Mouse (Mus musculus) CH12.LX (cell line): ENCODE results near the gene Ptges3l.

Source experiments
- CHD2 ChIP-seq: IDR thresholded peaks from 2 replicates; pipeline ENCODE4 v1.6.1; 2011; ENCODE audit warnings: low read length, improper control_type of control experiment
- CTCF ChIP-seq, 2 experiments: IDR thresholded peaks in 1 of 2; conservative IDR thresholded peaks in 1 of 2; 2 replicates each; pipeline ENCODE4 v1.5.1; 2011 to 2012; ENCODE audit warnings: low read depth in 2 of 2, low read length in 2 of 2, improper control_type of control experiment in 1 of 2, inconsistent platforms in 1 of 2, mild to moderate bottlenecking in 1 of 2, moderate library complexity in 1 of 2
- ELF1 ChIP-seq: IDR thresholded peaks from 2 replicates; pipeline ENCODE4 v1.6.1; 2014; ENCODE audit warnings: low read depth, mild to moderate bottlenecking, inconsistent platforms, low read length, improper control_type of control experiment
- EP300 ChIP-seq: IDR thresholded peaks from 2 replicates; pipeline ENCODE4 v1.6.1; 2011; ENCODE audit warnings: low read length, improper control_type of control experiment
- HCFC1 ChIP-seq: IDR thresholded peaks from 2 replicates; pipeline ENCODE4 v1.6.1; 2012; ENCODE audit warnings: low read depth, mild to moderate bottlenecking, inconsistent platforms, low read length, improper control_type of control experiment
- POLR2A ChIP-seq: IDR thresholded peaks from 2 replicates; pipeline ENCODE4 v1.6.1; 2011; ENCODE audit warnings: low read depth, mild to moderate bottlenecking, improper control_type of control experiment, low read length
- POLR2AphosphoS2 ChIP-seq: IDR thresholded peaks from 2 replicates; pipeline ENCODE4 v1.6.1; 2011; ENCODE audit warnings: low read depth, low read length, improper control_type of control experiment
- SIN3A ChIP-seq: IDR thresholded peaks from 2 replicates; pipeline ENCODE4 v1.6.1; 2012; ENCODE audit warnings: low read length, improper control_type of control experiment, inconsistent platforms
- SMC3 ChIP-seq: IDR thresholded peaks from 2 replicates; pipeline ENCODE4 v1.6.1; 2011; ENCODE audit warnings: low read depth, low read length, improper control_type of control experiment
- TCF12 ChIP-seq: IDR thresholded peaks from 2 replicates; pipeline ENCODE4 v1.6.1; 2014; ENCODE audit warnings: low read depth, mild to moderate bottlenecking, inconsistent platforms, low read length, improper control_type of control experiment
- USF1 ChIP-seq: IDR thresholded peaks from 2 replicates; pipeline ENCODE4 v1.6.1; 2014; ENCODE audit warnings: low read depth, mild to moderate bottlenecking, inconsistent platforms, low read length, improper control_type of control experiment
- ZMIZ1 ChIP-seq: IDR thresholded peaks from 2 replicates; pipeline ENCODE4 v1.6.1; 2012; ENCODE audit warnings: low read depth, mild to moderate bottlenecking, inconsistent platforms, low read length, improper control_type of control experiment

- no peak for TF ChIP-seq SMC3
- no peak for TF ChIP-seq CTCF (conservative IDR thresholded peaks at IDR 0.05 in 1 of 2, IDR thresholded peaks at IDR 0.05 in 1 of 2; ENCODE audit: low read depth in 2 of 2, low read length in 2 of 2)
- no peak for TF ChIP-seq SIN3A
- no peak for TF ChIP-seq CHD2
- no peak for TF ChIP-seq ELF1
- TF ChIP-seq POLR2A, result no peak
- no peak for TF ChIP-seq USF1
- no peak for TF ChIP-seq POLR2AphosphoS2
- TF ChIP-seq HCFC1, result no peak
- no peak for TF ChIP-seq EP300
- TF ChIP-seq ZMIZ1, result no peak
- no peak for TF ChIP-seq TCF12
These were observed 33.1 kb upstream of the Ptges3l start for GRCm38 (mm10) chr11:101458217-101458616.
